Mouse (Mus musculus) kidney, adult 2 months (tissue): ENCODE data around the gene Zmiz1.

ENCODE experiments used
- CTCF ChIP-seq: fragments of 200-500 bp; conservative IDR thresholded peaks from 2 replicates; pipeline ENCODE4 v1.5.1; 2011; ENCODE audit warnings: low read depth, mild to moderate bottlenecking, control low read depth, low read length, moderate library complexity, mixed read lengths; ENCODE audit not compliant: insufficient read depth, insufficient read length
- POLR2A ChIP-seq: fragments of 200-500 bp; IDR thresholded peaks from one replicate; pipeline ENCODE4 v1.6.1; 2011; ENCODE audit warnings: low read depth, low read length, control low read depth

DNA sequence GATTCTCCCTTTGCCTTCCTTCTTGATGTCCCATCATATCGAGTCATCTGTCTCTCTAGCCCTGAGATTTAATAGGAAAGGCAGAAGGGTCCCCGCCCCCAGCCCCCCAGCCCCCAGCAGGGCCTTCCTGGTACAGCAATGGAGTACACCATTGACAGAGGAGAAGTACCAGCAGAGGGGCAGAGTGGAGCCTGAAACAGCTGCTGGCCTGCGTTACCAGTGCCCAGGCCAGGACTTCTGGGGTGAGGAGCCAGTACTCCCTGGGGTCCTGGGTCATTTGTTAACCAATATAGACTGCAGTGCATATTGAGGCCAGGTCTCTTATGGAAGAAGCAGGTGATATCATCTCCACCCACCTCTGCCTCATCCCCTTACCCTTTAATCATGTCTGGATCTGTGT, 51.4 kb downstream of the Zmiz1 start:
- TF ChIP-seq CTCF (no peak), POLR2A (no peak)
